Mouse (Mus musculus): ENCODE data around the gene Rab6b.

- TF ChIP-seq CTCF (IDR thresholded peaks at IDR 0.05; ENCODE audit: low read depth): no peak
- TF ChIP-seq EP300 (IDR thresholded peaks at IDR 0.05; ENCODE audit: low read depth): no peak
Measured at GRCm38 (mm10) chr9:103168046-103168445, 56.5 kb downstream of the Rab6b start.
